Mouse (Mus musculus) megakaryocyte, embryonic 14.5 days (primary cell): ENCODE results near the gene Hacd4.

Experiments used
- FLI1 ChIP-seq: IDR thresholded peaks from 2 replicates; pipeline ENCODE4 v1.6.1; 2012; ENCODE audit warnings: low read length, inconsistent platforms, mixed read lengths
- GATA1 ChIP-seq: IDR thresholded peaks from 3 replicates; pipeline ENCODE4 v1.6.1; 2012; ENCODE audit warnings: mixed read lengths, low read length, inconsistent platforms, borderline replicate concordance

DNA sequence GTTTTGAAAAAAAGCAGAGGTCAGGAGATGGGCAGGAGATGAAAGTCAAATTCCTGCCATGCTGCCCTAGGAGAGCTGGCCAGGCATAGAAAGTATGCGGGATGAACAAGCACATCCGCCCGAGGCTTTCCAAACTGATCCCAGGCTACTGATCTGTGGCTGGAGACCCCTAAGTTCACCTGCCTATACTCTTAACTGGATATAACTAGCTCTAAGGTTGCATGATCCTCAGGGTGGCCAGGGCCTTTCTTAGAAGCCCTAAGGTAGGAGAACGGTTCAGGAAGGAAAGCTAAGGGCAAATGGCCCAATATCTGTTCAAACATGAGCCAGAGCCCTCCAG, 232 bp upstream of the Hacd4 start:
- TF ChIP-seq GATA1, result no peak
- TF ChIP-seq FLI1, result no peak
